Mouse (Mus musculus): ENCODE results near the gene Nadk. TPM values are rescaled to one million over a fixed set of nuclear protein-coding genes. Genes with fewer than 3 reads are reported as not detected.
A peak's percentile ranks its signal among the peaks of the same experiment; 100 is the strongest.

Nadk gene
- total and polyA plus RNA-seq, 2 experiments from 2014 or later: 66.7 to 86.0 TPM

DNA sequence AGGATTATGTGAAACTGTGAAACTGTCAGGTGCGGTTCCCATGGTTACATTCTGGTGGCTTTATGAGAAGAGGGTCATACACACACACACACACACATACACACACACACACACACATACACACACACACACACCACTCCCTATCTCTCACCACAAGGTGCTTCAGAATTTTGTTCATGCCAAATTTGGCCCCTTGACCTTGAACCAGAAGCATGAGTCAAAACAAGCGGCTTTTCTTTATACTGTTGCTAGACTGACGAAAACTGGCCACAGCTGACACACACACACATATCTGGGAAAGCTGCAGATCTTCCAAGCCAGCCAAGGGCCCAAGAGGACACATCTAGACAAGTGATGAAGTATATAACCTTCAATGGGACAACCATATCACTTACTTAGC, 33.6 kb downstream of the Nadk start:
- Histone ChIP-seq H3K27ac (ENCODE audit: low read depth, low read length) (no peak overlapping the region), H3K9me3 (ENCODE audit: low read length) (no peaks in the 10 kb centered on the region), H3K36me3 (ENCODE audit: insufficient read depth) (peaks cover 6% of the 10 kb centered on the region; the same call in 1 of the 2 replicates), H3K27me3 (ENCODE audit: insufficient read depth, low read length) (no peaks in the 10 kb centered on the region), H3K4me3 (ENCODE audit: low read depth, low read length) (no peak overlapping the region), H3K4me2 (ENCODE audit: low read depth) (no peak overlapping the region), H3K9ac (no peak overlapping the region), H3K4me1 (ENCODE audit: insufficient read depth) (0 out of 2 replicates have a peak, but pooled peaks cover 6% of the 10 kb centered on the region)
- DNase-seq (no peak), ATAC-seq (no peak)
- TF ChIP-seq CTCF (IDR thresholded peaks at IDR 0.05; ENCODE audit: low read depth): no peak
- 88% methylated on average over 3 of the region's 3 CpGs for WGBS

DNA sequence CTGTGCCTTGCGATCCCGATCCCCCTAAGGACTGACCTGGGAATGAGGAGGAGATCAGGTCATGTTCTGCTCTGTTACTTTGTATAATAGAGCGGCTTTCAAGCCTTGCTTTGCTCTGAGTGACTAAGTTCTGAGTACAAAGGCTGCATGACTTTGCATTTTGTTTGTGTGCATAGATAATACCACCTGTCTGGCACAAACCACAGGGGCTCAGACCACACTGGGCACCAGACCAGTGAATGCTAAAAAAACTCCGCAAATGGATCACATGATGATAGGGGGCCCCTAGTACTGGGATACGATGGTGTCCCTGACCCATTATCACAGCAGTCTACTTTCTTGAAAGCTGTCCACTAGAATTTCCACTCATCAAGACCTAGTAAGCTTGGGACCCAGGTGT, 34.4 kb downstream of the Nadk start:
- WGBS: 81% methylated on average over 5 of the region's 5 CpGs
- no peak for ATAC-seq
- H3K4me3 ChIP-seq (ENCODE audit: low read depth, low read length): no peak overlapping the region

DNA sequence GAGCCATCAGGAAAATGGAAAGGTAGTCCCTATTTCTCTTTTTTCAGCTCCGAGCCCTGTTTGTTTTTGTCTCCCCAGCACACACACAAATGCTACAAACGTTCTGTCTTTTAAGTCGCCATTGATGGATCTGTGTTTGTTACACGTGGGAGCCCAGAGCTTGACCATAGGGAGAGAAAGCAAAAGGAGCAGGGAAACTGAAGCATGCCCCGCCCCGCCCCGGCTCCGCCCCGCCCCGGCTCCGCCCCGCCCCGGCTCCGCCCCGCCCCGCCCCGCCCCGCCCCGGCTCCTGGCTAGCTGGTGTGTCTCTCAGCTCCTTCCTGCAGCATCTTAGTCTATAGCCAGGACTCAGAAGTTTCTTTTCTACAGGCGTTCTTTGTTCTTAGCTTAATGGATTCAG, 36.4 kb downstream of the Nadk start:
- H3K4me3 ChIP-seq (ENCODE audit: low read depth, low read length): no peak overlapping the region
- TF ChIP-seq CTCF (IDR thresholded peaks at IDR 0.05; ENCODE audit: low read depth): no peak
- DNase-seq (no peak), ATAC-seq (no peak)
- no peak overlapping the region for H3K9ac ChIP-seq
- no peaks in the 10 kb centered on the region for H3K9me3 ChIP-seq (ENCODE audit: low read length)
- no peak overlapping the region for H3K4me2 ChIP-seq (ENCODE audit: low read depth)
- H3K4me1 ChIP-seq (ENCODE audit: insufficient read depth): peaks cover 13% of the 10 kb centered on the region; the same call in 1 of the 2 replicates
- H3K27me3 ChIP-seq (ENCODE audit: insufficient read depth, low read length): no peaks in the 10 kb centered on the region
- H3K27ac ChIP-seq (ENCODE audit: low read depth, low read length): no peak overlapping the region
- H3K36me3 ChIP-seq (ENCODE audit: insufficient read depth): no peaks in the 10 kb centered on the region
- WGBS: 23% methylated on average over 20 of the region's 20 CpGs

More for the DNA sequence above, 34.4 kb downstream of the Nadk start:
- Histone ChIP-seq H3K27me3 (ENCODE audit: insufficient read depth, low read length) (no peaks in the 10 kb centered on the region), H3K36me3 (ENCODE audit: insufficient read depth) (no peaks in the 10 kb centered on the region), H3K9ac (no peak overlapping the region), H3K9me3 (ENCODE audit: low read length) (no peaks in the 10 kb centered on the region), H3K4me2 (ENCODE audit: low read depth) (no peak overlapping the region), H3K27ac (ENCODE audit: low read depth, low read length) (no peak overlapping the region), H3K4me1 (ENCODE audit: insufficient read depth) (0 out of 2 replicates have a peak, but pooled peaks cover 6% of the 10 kb centered on the region)
- TF ChIP-seq CTCF (IDR thresholded peaks at IDR 0.05; ENCODE audit: low read depth): no peak
- DNase-seq: no peak

DNA sequence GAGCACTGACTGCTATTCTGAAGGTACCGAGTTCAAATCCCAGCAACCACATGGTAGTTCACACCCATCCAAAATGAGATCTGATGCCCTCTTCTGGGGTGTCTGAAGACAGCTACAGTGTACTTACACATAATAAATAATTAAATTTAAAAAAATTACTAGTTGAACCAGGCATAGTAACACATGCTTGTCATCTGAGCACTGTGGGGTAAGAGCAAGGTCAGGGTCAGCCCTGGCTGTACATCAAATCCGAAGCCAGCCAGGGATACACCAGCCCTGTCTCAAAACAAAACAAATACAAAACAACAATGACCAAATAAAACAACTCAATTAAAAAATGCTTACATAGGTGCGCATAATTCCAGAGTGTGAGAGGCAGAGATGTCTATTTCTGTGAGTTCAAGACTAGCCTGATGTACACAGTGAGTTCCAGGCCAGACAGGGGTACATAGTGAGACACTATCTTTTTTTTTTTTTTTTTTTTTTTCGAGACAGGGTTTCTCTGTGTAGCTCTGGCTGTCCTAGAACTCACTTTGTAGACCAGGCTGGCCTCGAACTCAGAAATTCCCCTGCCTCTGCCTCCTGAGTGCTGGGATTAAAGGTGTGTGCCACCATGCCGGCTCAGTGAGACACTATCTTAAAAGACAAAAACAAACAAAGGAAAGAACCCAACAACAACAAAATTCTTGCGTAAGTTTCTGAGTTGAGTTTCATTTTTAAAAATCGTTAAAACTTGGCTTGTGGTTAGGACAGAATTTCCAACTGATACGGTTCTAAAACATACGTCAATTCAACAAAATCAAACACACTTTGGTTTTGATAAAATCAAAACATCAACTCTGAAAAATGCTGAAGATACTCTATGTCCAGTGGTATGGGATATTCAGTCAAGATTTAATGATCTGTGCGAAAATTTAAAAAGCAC, 38.0 kb downstream of the Nadk start:
- 85% methylated on average over 11 of the region's 11 CpGs for WGBS
- no peaks in the 10 kb centered on the region for H3K27me3 ChIP-seq (ENCODE audit: insufficient read depth, low read length)
- H3K9ac ChIP-seq: peak overlapping the region; percentile 98
- H3K9me3 ChIP-seq (ENCODE audit: low read length): no peaks in the 10 kb centered on the region
- ATAC-seq (no peak), DNase-seq (no peak)
- H3K4me3 ChIP-seq (ENCODE audit: low read depth, low read length): peak overlapping the region; percentile 79
- H3K27ac ChIP-seq (ENCODE audit: low read depth, low read length): peak overlapping the region; percentile 100
- H3K4me2 ChIP-seq (ENCODE audit: low read depth): peak overlapping the region; percentile 83
- peaks cover 13% of the 10 kb centered on the region; the same call in 1 of the 2 replicates for H3K4me1 ChIP-seq (ENCODE audit: insufficient read depth)
- no peaks in the 10 kb centered on the region for H3K36me3 ChIP-seq (ENCODE audit: insufficient read depth)
- TF ChIP-seq CTCF (IDR thresholded peaks at IDR 0.05; ENCODE audit: low read depth): no peak

DNA sequence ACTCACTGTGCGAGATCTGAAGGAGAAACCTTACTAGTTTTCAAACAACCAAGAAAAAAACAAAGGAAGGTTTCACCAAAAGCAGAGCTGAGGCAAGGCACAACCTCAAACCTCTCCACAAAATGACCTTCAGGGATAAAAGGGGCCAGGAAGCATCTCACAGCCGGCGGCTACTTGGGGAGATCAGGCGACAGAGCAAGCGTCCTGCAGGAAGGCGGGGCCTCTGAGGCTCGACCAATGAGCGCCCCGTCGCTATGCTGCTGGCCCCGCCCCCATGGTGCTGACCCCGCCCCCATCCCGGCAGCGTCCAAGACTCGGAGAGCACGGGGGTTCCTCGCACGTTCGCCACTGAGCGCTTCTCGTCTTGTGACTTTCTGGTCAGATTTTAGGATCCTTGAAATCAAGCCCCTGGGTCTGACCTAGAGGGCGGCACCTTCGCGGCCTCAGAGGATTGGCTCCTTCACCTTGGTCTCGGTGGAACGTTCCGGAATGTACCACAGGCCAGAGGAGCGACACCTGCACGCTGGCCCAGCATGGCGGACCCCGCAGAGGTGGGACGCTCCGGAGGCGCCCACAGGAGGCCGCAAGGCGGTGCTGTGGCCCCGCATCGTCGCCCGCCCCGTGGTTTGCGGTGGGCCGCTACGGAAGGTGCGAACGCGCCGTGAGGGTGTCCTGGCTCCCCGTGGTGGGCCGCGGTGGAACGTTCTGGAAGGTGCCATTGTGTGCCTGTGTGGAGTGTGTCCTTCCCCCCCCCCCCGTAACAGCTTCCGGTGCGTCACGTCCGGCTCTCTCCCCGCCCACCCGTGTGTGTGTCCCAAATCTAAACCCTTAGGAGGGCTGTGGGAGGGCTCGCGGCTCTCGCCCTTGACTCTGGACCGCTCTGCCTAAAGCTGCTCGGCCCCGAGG, 39.2 kb downstream of the Nadk start, which contains the start of gene Slc35e2:
Slc35e2 (plus strand) TSS at position 326 of the 906 bp plus-strand sequence.
- DNase-seq (peak; percentile 97), ATAC-seq (peak; percentile 97)
- Histone ChIP-seq H3K36me3 (ENCODE audit: insufficient read depth) (no peaks in the 10 kb centered on the region), H3K4me2 (ENCODE audit: low read depth) (peak within 1 kb of the TSS; percentile 83), H3K27ac (ENCODE audit: low read depth, low read length) (peak within 1 kb of the TSS; percentile 100), H3K4me1 (ENCODE audit: insufficient read depth) (peaks cover 13% of the 10 kb centered on the region; the same call in 1 of the 2 replicates), H3K27me3 (ENCODE audit: insufficient read depth, low read length) (no peaks in the 10 kb centered on the region), H3K9ac (peak within 1 kb of the TSS; percentile 98), H3K9me3 (ENCODE audit: low read length) (no peaks in the 10 kb centered on the region), H3K4me3 (ENCODE audit: low read depth, low read length) (peak within 1 kb of the TSS; percentile 79)
- whole genome bisulfite sequencing: under 1% methylated on average over 63 of the region's 65 CpGs
- peak; percentile 55 for TF ChIP-seq CTCF (IDR thresholded peaks at IDR 0.05; ENCODE audit: low read depth)

DNA sequence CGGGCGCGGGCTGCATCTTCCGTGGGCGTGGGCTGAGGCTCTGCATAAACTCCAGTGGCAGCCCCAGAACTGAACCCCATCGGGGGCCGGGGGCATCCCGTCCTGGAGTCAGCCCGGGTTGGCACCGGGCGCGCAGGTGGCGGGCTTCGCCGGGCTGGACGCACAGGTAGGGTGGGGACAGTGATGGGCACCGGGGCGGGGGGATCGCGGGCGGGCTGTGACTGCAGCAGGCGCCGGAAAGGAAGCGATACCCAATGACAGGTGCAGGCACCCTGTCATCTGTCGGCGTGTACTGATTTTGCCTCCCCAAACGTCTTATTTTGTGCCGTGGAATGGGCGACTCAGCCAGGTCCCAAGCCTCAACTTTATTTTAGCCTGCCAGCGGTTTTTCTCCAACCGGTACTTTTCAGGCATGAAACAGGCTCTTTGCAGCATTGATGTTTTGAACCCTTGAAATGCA, 39.8 kb downstream of the Nadk start:
- no peak for DNase-seq
- peaks cover 13% of the 10 kb centered on the region; the same call in 1 of the 2 replicates for H3K4me1 ChIP-seq (ENCODE audit: insufficient read depth)
- peak overlapping the region; percentile 100 for H3K27ac ChIP-seq (ENCODE audit: low read depth, low read length)
- peak; percentile 2; the same call in 1 of the 2 replicates for ATAC-seq
- no peaks in the 10 kb centered on the region for H3K27me3 ChIP-seq (ENCODE audit: insufficient read depth, low read length)
- peak overlapping the region; percentile 98 for H3K9ac ChIP-seq
- H3K4me2 ChIP-seq (ENCODE audit: low read depth): peak overlapping the region; percentile 83
- no peaks in the 10 kb centered on the region for H3K36me3 ChIP-seq (ENCODE audit: insufficient read depth)
- TF ChIP-seq CTCF (IDR thresholded peaks at IDR 0.05; ENCODE audit: low read depth): no peak
- peak overlapping the region; percentile 79 for H3K4me3 ChIP-seq (ENCODE audit: low read depth, low read length)
- no peaks in the 10 kb centered on the region for H3K9me3 ChIP-seq (ENCODE audit: low read length)
- WGBS: 3% methylated on average over 30 of the region's 31 CpGs

Measured in forebrain, postnatal 0 days (tissue).